Mouse (Mus musculus) layer of hippocampus, adult 9-11 months (tissue): ENCODE data around the gene Lat2.
A peak's percentile ranks its signal among the peaks of the same experiment; 100 is the strongest.

Experiments used
- DNase-seq: peaks from one replicate; pipeline ENCODE4 v3.0.0; 2022

Lat2 gene

GRCm38 (mm10) chr5:134611810-134612521 lies 2.9 kb downstream of the Lat2 start:
- DNase-seq = no peak

GRCm38 (mm10) chr5:134609916-134610643 lies 4.7 kb downstream of the Lat2 start:
- no peak for DNase-seq

- peak; percentile 58 for DNase-seq
Observed at GRCm38 (mm10) chr5:134607121-134607520, 7.7 kb downstream of the Lat2 start.

- DNase-seq = no peak
Observed at GRCm38 (mm10) chr5:134606314-134606713, 8.5 kb downstream of the Lat2 start.

- DNase-seq = no peak
Observed at GRCm38 (mm10) chr5:134604376-134604775, 10.4 kb downstream of the Lat2 start.

GRCm38 (mm10) chr5:134597711-134598110 lies 17.1 kb downstream of the Lat2 start:
- no peak for DNase-seq

- no peak for DNase-seq
Observed at GRCm38 (mm10) chr5:134593093-134593492, 21.7 kb downstream of the Lat2 start.

- DNase-seq = no peak
Observed at GRCm38 (mm10) chr5:134592026-134592581, 22.7 kb downstream of the Lat2 start.

GRCm38 (mm10) chr5:134589900-134590299 lies 24.9 kb downstream of the Lat2 start:
- DNase-seq = no peak

- DNase-seq = no peak
Observed at GRCm38 (mm10) chr5:134584798-134585197, 30.0 kb downstream of the Lat2 start.

- DNase-seq = no peak
Observed at GRCm38 (mm10) chr5:134583884-134584213, 31.0 kb downstream of the Lat2 start.

GRCm38 (mm10) chr5:134583006-134583883 lies 31.6 kb downstream of the Lat2 start:
- DNase-seq = no peak

- peak; percentile 96 for DNase-seq
Observed at GRCm38 (mm10) chr5:134582221-134582907, 32.5 kb downstream of the Lat2 start.

- DNase-seq = no peak
Observed at GRCm38 (mm10) chr5:134581146-134581545, 33.7 kb downstream of the Lat2 start, which contains the start of gene Rfc2. Rfc2 (plus strand) TSS chr5:134581366.

- DNase-seq = no peak
Observed at GRCm38 (mm10) chr5:134579135-134579534, 35.7 kb downstream of the Lat2 start.

GRCm38 (mm10) chr5:134577534-134577933 lies 37.3 kb downstream of the Lat2 start:
- DNase-seq = no peak

GRCm38 (mm10) chr5:134576517-134577220 lies 38.2 kb downstream of the Lat2 start:
- no peak for DNase-seq

GRCm38 (mm10) chr5:134575833-134576232 lies 39.0 kb downstream of the Lat2 start:
- no peak for DNase-seq

GRCm38 (mm10) chr5:134572508-134573214 lies 42.2 kb downstream of the Lat2 start:
- DNase-seq = no peak

GRCm38 (mm10) chr5:134571730-134572507 lies 42.9 kb downstream of the Lat2 start:
- DNase-seq = no peak
